Mouse (Mus musculus) lung, postnatal 14 days (tissue): Measurements from ENCODE around the gene Dpp10.

Source experiments
- DNase-seq: peaks from one replicate; pipeline ENCODE4 v3.0.0; 2021

Dpp10 gene

GRCm38 (mm10) chr1:124044925-124045640 lies at the start of gene Dpp10:
Gene Dpp10 (minus strand): TSS chr1:124045559.
- DNase-seq: no peak

DNA sequence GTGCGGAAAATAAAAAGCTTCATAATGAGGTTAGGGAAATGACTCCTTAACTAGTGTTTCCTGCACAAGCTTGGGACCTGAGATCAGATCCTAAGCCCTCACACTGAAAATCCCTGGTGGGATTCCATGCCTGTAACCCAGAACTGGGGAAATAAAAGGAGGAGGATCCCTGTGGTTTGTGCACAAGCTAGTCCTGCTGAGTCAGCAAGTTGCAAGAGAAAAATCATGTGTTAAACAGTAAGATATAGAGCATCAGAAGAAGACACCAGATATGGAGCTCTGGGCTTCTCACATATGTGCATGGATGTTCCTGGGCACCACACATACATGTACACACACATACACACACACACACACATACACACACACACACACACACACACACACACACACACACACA lies 3.2 kb upstream of the Dpp10 start:
- DNase-seq: no peak

DNA sequence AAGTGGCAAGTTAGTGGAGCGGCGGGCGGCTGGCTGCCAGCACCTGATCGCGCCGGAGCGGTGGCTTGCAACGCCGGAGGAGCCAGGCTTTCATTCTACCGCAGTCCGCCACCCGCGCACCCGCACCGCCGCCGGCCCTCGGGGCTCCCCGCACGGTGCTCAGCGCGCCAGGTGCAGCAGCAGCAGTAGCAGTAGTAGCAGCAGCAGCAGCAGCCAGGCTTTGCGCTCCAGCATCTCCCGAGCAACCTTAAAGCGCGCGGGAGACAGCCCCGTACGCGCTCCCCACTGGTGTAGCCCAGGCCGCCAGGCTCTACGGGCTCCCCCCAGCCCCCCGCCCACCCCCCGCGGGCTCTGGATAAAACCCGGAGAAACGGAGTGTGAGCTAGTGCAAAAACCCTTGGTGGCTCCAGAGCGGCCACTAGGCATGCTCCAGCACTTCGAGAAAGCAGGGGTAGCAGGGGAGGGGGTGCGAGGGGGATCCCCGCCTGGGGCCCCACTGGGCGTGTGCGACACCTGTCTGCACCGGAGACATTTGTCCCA lies 472 bp upstream of the Dpp10 start:
- no peak for DNase-seq

GRCm38 (mm10) chr1:124044161-124044560 lies 1.2 kb downstream of the Dpp10 start:
- DNase-seq: no peak

- no peak for DNase-seq
These were observed 1.9 kb downstream of the Dpp10 start for GRCm38 (mm10) chr1:124043421-124043820.

- DNase-seq: peak; percentile 6
These were observed 3.8 kb downstream of the Dpp10 start for GRCm38 (mm10) chr1:124041559-124041958.

GRCm38 (mm10) chr1:124035306-124035990 lies 9.9 kb downstream of the Dpp10 start:
- no peak for DNase-seq

- DNase-seq: no peak
These were observed 12.7 kb downstream of the Dpp10 start for GRCm38 (mm10) chr1:124032677-124033076.

- no peak for DNase-seq
These were observed 13.4 kb downstream of the Dpp10 start for GRCm38 (mm10) chr1:124031968-124032367.

- DNase-seq: no peak
These were observed 42.6 kb downstream of the Dpp10 start for GRCm38 (mm10) chr1:124002797-124003196.

- DNase-seq: no peak
These were observed 49.6 kb downstream of the Dpp10 start for GRCm38 (mm10) chr1:123995780-123996179.

GRCm38 (mm10) chr1:123985324-123986024 lies 59.9 kb downstream of the Dpp10 start:
- no peak for DNase-seq

DNA sequence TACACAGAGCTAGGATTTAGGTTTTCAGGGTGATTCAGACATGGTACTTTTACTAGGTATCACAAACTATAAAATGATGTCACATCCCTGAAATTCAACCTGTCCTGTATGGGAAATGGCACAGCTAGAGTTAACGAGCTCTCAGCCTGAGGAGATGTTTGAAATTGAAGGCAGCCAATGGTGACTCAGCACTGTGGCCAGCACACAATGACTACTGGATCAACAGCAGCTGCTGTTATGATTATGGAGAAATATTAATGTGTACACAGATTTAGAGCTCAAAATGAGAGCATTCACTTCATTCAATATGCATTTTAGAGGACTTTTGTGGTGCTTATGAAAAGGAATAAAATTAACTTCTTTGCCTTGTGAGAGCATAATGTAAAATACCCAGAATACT lies 66.8 kb downstream of the Dpp10 start:
- DNase-seq: no peak

DNA sequence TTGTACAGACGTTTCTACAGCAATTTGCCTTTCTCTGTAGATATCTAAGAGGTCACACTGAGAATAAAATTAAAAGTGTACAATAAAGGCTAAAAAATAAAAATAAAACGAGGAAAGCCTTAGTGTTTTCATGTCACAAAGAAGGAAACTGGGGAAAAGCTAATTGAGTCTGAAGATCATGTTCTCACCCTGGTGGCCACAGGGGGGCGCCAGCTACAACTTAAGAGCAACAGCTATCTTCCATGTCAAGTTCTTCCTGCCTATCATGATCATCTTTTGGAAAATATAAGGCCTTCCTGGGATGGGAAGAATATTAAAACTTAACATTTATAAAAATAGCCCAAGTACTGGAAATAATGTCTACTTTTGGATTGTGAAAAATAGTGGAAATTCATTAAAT lies 70.7 kb downstream of the Dpp10 start:
- no peak for DNase-seq

DNA sequence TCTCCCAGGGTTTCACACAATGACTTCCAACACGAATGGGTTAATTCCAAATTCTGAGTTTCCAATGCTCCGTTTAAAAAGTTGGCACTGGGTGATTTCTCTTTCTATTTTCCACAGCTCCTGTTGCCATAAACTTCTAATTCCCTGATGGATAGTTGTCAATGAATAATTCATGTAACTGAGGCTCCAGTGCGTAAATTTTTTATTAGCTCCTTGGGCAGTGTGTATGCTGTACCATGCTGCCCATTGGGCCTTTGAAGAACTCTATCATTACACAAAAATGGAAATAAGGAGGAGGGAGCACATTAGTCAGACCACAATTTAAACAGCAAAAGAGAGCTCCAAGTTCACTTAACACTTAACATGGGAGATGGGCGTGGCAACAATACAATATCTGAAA lies 99.2 kb downstream of the Dpp10 start:
- no peak for DNase-seq

GRCm38 (mm10) chr1:123940826-123941225 lies 104.5 kb downstream of the Dpp10 start:
- DNase-seq: no peak

GRCm38 (mm10) chr1:123933812-123934727 lies 111.3 kb downstream of the Dpp10 start:
- no peak for DNase-seq

- DNase-seq: no peak
These were observed 117.4 kb downstream of the Dpp10 start for GRCm38 (mm10) chr1:123928003-123928370.

DNA sequence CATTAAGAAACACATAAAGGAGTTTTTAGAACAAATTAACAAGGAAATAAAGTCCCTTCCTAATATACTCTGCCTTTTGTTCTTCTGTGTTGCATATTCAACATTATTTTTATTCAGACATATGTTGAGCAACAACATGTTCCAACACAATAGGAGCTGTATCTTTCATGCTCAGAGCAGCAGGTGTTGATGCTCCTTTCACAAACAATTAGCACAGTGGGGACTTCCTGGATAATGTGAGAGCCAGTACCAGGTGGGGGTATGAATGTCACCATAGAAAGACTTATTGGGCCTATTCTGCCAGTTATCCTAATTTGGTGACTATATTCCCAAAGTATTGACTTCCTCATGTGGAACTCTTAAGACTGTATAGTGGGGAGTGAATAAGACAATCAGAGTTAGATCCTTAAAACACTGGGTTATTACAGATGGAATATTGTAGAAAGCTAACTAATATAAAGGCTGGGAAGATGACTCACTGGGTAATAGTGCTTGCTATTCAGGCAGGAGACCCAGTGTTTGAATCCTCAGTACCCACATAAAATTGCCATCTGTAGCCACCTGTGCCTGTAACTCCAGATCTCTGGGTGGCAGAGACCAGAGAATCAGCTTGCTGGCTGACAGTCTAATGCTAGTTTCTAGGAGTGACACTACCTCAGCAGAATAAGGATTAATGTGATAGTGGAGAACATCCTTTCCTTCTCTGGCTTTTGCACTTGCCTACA lies 117.9 kb downstream of the Dpp10 start:
- no peak for DNase-seq

DNA sequence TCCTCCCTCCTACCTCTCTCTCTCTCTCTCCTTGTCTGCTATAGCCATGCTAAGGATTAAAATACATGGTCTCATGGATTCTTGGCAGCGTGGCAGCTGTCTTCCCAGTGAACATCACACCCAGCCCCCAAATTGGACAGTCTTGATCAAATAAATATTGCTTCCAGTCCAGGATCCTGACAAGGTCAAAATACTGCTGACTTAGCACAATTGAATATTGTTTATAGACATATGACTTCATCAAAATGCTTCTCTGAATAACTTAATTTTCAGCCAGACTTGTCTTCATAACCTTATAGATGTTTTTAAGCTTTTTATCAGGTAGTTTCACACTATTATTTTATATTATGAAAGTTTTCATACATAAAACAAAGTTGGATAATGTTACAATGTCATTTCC lies 120.5 kb downstream of the Dpp10 start:
- no peak for DNase-seq

DNA sequence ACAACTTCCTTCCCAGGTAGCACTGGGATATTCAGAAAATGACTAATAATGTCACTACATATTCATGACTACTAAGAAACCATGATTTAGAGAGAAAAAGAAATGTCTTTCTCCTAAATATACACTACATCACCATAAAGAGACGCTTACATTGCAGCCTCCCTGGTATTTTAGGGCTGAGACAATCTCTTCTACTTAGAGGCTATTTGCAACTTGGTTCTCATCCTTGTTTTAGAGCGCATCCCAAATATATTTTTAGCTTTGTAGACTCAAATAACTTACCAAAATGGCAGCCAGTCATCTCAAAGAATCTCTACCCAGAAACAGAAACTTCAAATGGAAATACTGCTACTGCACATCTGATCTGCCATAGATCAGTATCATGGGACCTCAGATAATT lies 121.5 kb downstream of the Dpp10 start:
- no peak for DNase-seq

DNA sequence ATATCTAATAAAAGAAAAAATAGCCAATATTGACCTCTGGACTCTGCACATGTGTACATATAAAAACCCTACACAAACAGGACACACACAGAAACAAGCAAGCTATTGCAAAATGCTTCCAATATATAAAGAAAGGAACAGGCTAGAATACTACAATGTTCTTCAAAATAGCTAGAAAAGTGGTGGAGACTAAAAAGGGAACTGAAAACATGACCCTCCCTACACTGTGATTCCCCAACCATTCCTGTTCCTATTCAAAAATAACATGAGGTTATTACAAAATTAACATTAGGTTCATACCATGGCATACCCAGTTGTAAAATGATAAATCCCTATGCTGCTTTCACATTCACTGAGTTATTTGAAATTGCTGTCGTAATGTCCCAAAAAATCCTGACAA lies 125.8 kb downstream of the Dpp10 start:
- DNase-seq: no peak
